Mouse (Mus musculus) erythroblast, adult 5-6 weeks (primary cell): ENCODE results near the gene Srgap3. TPM values are rescaled to one million over a fixed set of nuclear protein-coding genes. Genes with fewer than 3 reads are reported as not detected.

ENCODE experiments used
- ATAC-seq: replicated peaks from 2 replicates; pipeline ENCODE4 v1.8.0; 2016; ENCODE audit warnings: moderate number of reproducible peaks, mild to moderate bottlenecking, moderate TSS enrichment, inconsistent platforms; ENCODE audit not compliant: poor library complexity, low FRiP score, severe bottlenecking
- total RNA-seq, 2 experiments: library from RNA; stranded (forward) in 1 of 2; stranded (reverse) in 1 of 2; fragments of 150-400 nt in 1 of 2; fragments of 200-764, 138-1000 nt in 1 of 2; gene quantifications; 2 replicates each; pipeline versions ENCODE4 v1.2.3 to v1.2.4; 2015 to 2017; ENCODE audit warnings: low replicate concordance in 2 of 2

The Srgap3 gene
- total RNA-seq, 2 experiments from 2014 or later = 0.09 TPM; not detected in 1

- no peak for ATAC-seq
Measured at GRCm38 (mm10) chr6:112917717-112918116, 29.3 kb downstream of the Srgap3 start.

DNA sequence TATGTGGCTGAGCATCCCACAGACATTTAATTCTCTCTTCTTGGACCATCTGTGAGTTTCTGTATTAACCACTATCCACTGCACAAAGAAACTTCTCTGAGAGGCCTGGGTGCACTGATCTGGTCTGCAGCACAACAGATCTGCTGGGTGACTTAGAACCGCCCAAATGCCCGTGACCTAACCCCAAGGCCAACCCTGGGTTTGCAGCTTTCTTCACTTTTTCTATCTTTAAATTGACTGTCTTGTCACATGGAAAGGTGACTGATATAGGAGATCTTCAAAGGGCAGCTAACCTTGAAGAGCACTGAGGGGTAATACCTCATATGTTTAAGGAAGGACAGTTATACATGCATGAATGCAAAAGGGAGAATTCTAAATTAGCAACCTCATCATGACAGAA, 30.8 kb downstream of the Srgap3 start:
- no peak for ATAC-seq

DNA sequence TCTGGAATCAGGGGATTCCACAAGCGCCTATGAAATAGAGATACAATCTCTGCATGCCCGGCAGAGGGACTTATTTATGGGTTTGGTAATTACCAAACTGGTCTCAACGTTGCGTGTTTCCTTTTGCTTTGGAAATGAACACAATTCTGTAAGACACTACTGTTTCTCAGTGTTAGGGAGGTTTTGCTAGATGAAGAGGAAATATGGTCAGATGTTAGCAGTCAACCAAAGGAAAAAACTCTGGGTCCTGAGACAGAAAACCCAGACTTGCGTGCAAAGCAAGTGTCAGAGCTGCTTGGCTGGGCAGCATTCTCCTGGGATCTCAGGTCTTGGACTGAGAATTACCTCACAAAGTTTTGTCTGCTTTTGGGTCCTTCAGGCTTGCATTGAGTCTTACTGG, 34.5 kb downstream of the Srgap3 start:
- no peak for ATAC-seq

DNA sequence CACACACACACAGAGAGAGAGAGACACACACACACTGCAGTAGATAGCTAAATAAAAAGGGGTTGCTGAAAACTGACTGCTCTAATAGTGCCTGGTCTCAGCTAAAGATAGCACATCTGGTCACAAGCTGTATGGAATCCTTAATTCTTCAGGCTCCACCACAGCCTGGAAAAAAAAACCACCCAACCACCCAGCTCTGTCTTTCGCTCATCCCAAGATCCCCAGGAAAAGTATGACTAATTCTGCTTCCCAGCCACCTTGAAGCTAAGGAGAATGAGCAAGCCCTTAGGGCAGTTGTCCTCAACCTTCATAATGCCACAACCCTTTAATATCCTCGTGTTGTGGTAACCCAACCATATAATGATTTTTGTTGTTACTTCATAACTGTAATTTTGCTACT, 37.4 kb downstream of the Srgap3 start:
- no peak for ATAC-seq

DNA sequence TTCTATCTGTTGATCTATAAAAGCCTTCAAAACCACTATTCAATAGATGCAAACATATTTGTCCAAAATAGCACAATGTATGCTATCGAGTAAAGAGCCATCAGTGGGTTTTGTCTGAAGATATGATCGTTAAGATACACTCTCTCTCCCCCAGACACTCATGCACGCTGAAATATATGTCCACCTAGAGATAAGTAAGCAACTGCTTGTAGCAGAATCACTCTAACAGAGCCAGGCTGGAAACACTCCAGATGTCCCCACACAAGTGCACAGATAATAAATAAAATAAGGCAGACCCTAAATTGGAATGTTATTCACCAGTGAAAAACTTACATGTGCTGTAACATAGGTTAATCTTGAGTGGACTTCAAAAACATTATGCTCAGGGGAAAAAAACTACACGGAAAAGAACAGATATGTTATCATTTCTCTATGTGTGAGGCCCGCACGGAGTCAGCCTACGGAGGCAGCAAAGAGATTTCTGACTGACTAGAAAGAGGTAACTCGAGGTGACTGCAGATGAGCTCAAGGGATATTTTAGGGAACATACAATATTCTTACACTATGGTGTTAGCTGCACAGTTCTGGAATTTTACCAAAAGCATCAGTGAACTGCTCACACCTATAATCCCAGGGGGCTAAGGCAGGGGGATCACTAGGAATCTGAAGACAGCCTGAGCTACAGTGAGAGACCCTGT, 39.0 kb downstream of the Srgap3 start:
- ATAC-seq = no peak

- ATAC-seq = no peak
Measured at GRCm38 (mm10) chr6:112903796-112904195, 43.3 kb downstream of the Srgap3 start.

GRCm38 (mm10) chr6:112903226-112903625, 43.8 kb downstream of the Srgap3 start:
- ATAC-seq = no peak

GRCm38 (mm10) chr6:112902791-112903190, 44.3 kb downstream of the Srgap3 start:
- no peak for ATAC-seq

DNA sequence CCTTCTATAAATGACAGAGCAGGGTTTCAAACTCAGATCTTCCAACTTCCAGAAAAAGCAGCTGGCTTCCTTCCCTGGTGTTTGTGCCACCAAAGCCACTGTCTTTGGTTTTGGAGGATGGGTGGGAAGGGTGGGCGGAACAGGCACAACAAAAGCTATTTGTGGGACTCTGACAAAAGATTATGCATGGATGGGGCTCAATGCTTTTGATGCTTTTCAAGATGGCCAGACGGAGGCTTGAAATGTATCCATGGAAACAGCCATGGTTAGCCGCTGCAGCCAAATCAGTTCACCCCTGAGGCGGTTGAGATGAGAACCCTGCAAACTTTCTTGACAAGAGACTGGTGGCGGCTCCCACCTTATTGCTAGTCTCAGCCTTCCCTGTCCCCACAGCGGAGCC, 46.8 kb downstream of the Srgap3 start:
- no peak for ATAC-seq

GRCm38 (mm10) chr6:112899711-112900110, 47.4 kb downstream of the Srgap3 start:
- no peak for ATAC-seq

DNA sequence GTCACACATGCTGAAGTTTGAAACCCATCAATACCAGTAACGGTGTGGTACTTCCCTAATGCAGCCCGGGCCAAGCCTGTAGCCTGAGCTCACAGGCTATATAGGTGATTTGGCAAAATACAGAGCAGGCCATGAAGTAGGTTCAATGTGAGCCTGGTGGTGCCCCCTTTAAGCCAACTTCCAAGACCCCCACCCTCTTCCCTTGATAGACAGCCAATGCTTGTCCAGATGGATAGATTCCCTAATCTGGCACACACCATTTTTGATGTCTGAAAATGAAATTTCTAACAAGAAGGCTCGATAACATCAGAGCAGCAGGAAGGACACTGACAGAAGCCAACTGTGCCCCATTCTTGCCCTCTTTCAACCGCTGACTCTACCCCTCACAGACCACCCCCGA, 47.8 kb downstream of the Srgap3 start:
- no peak for ATAC-seq

GRCm38 (mm10) chr6:112898435-112898834, 48.6 kb downstream of the Srgap3 start:
- ATAC-seq = no peak

GRCm38 (mm10) chr6:112896372-112896771, 50.7 kb downstream of the Srgap3 start:
- ATAC-seq = no peak

GRCm38 (mm10) chr6:112890331-112890751, 56.7 kb downstream of the Srgap3 start:
- ATAC-seq = no peak

- no peak for ATAC-seq
Measured at GRCm38 (mm10) chr6:112883588-112884135, 63.4 kb downstream of the Srgap3 start.

GRCm38 (mm10) chr6:112880048-112880534, 67.0 kb downstream of the Srgap3 start:
- ATAC-seq = no peak

- ATAC-seq = no peak
Measured at GRCm38 (mm10) chr6:112879154-112879553, 67.9 kb downstream of the Srgap3 start.

- ATAC-seq = no peak
Measured at GRCm38 (mm10) chr6:112873089-112873835, 73.8 kb downstream of the Srgap3 start.

DNA sequence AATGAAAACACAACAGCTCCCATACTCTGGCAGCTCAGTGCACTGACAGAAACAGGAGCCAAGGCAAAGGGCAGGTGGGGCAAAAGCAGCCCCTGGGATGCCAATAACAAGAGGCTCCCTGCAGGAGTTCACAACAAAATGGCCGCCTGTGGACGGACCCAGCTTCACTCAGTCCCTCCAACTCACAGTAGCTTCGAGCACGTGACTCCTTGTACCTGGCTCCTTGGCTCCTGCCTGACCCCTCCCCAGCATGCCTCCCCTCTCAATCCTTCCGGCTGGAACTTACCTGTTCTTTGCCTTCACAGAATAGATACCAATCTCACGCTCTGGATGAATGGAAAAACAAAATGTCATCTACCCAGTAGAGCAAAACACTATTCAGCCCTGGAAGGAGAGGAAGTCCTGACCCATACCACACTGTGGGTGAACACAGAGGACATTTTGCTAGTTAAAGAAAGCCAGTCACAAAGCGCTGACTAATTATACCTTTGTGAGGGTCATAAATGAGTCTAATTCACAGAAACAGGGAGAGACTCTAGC, 75.8 kb downstream of the Srgap3 start:
- ATAC-seq = no peak

DNA sequence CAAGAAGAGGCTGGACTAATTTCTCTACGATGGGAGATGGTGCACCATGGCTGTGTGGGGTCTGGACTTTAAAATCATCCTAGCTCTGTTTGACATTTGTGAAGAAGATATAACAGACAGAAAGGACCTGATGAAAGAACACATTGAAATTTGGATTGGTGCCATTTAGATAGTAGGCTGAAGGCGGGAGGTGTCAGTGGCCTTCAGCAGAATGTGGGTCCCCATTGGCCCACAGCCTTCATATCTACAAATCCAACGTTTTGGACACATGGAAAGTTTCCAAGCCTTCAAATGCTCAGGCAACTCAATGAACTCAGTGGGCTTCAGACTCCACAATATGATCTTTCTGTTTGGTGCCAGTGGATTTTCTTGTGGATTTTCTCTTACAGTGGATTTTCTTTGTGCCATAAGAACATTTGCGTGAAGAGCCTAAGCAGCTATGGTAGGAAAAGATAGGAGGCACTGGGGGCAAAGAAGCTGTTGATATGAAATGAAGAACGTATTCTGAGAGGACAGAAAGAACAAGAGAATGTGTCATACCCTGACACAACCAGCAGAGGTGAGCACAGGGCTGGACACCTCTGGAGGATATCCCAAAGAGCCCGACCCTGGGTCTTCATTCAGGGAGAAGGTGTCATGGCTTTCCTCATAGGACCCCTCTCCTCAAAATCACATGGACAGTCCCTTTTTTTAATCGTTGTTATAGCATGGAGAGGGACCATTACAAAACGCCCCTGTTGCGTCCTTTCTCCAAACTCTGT, 78.7 kb downstream of the Srgap3 start:
- no peak for ATAC-seq
